Mouse (Mus musculus) olfactory bulb, adult 2 months (tissue): ENCODE results near the gene Camsap3. TPM values are rescaled to one million over a fixed set of nuclear protein-coding genes. Genes with fewer than 3 reads are reported as not detected.

Experiments used
- H3K27ac ChIP-seq: fragments of 200-500 bp; 2 replicates; pipeline ENCODE4 v1.5.1; 2012; ENCODE audit warnings: low read depth, low read length; ENCODE audit not compliant: insufficient read depth
- H3K4me1 ChIP-seq: fragments of 200-500 bp; 2 replicates; pipeline ENCODE4 v1.6.1; 2012; ENCODE audit warnings: low read length; ENCODE audit not compliant: control insufficient read depth, insufficient read depth
- H3K4me3 ChIP-seq: fragments of 200-500 bp; 2 replicates; pipeline ENCODE4 v1.5.1; 2012; ENCODE audit warnings: mild to moderate bottlenecking, low read depth, low read length, moderate library complexity; ENCODE audit not compliant: insufficient read depth
- CTCF ChIP-seq: fragments of 200-500 bp; IDR thresholded peaks from 2 replicates; pipeline ENCODE4 v1.5.1; 2012; ENCODE audit warnings: low read depth, mild to moderate bottlenecking, low read length, moderate library complexity; ENCODE audit not compliant: insufficient read depth
- POLR2A ChIP-seq: fragments of 200-500 bp; IDR thresholded peaks from 2 replicates; pipeline ENCODE4 v1.6.1; 2012; ENCODE audit warnings: mild to moderate bottlenecking, low read depth, low read length, moderate library complexity; ENCODE audit not compliant: insufficient read depth
- WGBS: fragments of 180-500 bp; shearing (Covaris S2); methylation state at CpG from one replicate; pipeline ENCODE4 v1.1.7; 2018; 5-methylcytosine and 5-hydroxymethylcytosine counted together
- polyA plus RNA-seq: library from polyadenylated mRNA; stranded (reverse); fragments of >200 nt; gene quantifications from 2 replicates; pipeline ENCODE4 v1.2.4, GENCODE M21; 2012; ENCODE audit warnings: low replicate concordance; ENCODE audit not compliant: missing spikeins, insufficient read depth, insufficient read length

Gene Camsap3
- polyA plus RNA-seq, 1 experiment = not detected

- 62% methylated on average over 2 of the region's 2 CpGs for WGBS
- Histone ChIP-seq H3K4me1 (no peaks in the 10 kb centered on the region), H3K4me3 (no peak overlapping the region), H3K27ac (no peak overlapping the region)
- TF ChIP-seq CTCF = no peak
- TF ChIP-seq POLR2A = no peak
Observed at GRCm38 (mm10) chr8:3648268-3648667, 61.2 kb downstream of the Camsap3 start.

DNA sequence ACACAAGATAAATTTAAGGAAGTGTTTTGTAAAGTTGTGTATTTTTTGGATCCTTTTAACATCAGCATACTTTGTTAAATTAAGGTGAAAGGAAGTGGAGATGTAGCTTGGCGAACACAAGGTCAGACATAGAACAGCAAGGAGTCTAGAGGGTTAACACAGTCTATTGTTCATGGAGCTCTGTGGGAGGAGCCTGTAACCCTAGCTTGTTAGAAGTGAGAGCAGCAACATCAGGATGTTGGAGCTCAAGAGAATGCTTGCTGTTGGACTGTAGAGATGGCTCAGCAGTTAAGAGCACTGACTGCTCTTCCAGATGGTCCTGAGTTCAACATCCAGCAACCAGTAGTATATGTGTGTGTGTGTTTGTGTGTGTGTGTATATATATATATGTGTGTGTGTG is 61.9 kb downstream of the Camsap3 start:
- Histone ChIP-seq H3K4me3 (no peak overlapping the region), H3K4me1 (no peaks in the 10 kb centered on the region), H3K27ac (no peak overlapping the region)
- TF ChIP-seq CTCF (no peak), POLR2A (no peak)
- WGBS = 44% methylated on average over 1 of the region's 1 CpGs

DNA sequence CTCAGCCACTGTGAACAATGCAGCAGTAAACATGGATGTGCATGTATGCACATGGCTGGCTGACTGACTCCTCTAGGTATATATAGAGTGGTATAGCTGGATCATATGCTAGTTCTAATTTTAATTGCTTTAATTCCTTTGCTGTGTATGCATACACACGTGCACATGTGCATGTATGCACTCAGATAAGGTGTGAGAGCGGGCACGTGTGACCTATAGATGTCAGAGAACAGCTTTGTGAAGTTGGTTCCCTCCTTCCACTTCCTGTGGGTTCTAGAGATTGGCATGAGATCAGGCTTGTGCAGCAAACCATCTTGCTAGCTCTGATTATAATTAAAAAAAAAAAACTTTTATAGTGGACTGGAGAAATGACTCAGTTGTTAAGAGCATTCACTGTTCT is 65.8 kb downstream of the Camsap3 start:
- H3K27ac ChIP-seq = no peak overlapping the region
- H3K4me3 ChIP-seq = no peak overlapping the region
- TF ChIP-seq CTCF = no peak
- TF ChIP-seq POLR2A = no peak
- 67% methylated on average over 3 of the region's 3 CpGs for whole genome bisulfite sequencing
- H3K4me1 ChIP-seq = peaks cover 4% of the 10 kb centered on the region; the same call in 1 of the 2 replicates

- TF ChIP-seq CTCF = no peak
- TF ChIP-seq POLR2A = no peak
- WGBS = 68% methylated on average over 11 of the region's 11 CpGs
- Histone ChIP-seq H3K4me1 (peaks cover 4% of the 10 kb centered on the region; the same call in 1 of the 2 replicates), H3K27ac (no peak overlapping the region), H3K4me3 (no peak overlapping the region)
Observed at GRCm38 (mm10) chr8:3654726-3655508, 67.8 kb downstream of the Camsap3 start.

- no peak within 1 kb of the TSS for H3K27ac ChIP-seq
- no peak for TF ChIP-seq POLR2A
- TF ChIP-seq CTCF = no peak
- peaks cover 4% of the 10 kb centered on the region; the same call in 1 of the 2 replicates for H3K4me1 ChIP-seq
- H3K4me3 ChIP-seq = no peak within 1 kb of the TSS
- 76% methylated on average over 3 of the region's 3 CpGs for WGBS
Observed at GRCm38 (mm10) chr8:3655526-3655925, 68.4 kb downstream of the Camsap3 start, which contains the start of gene Retn. Gene Retn, plus strand, starts transcription at chr8:3655770.

- WGBS = 18% methylated on average over 7 of the region's 7 CpGs
- no peak for TF ChIP-seq CTCF
- no peak for TF ChIP-seq POLR2A
- H3K27ac ChIP-seq = no peak overlapping the region
- H3K4me3 ChIP-seq = no peak overlapping the region
- peaks cover 4% of the 10 kb centered on the region; the same call in 1 of the 2 replicates for H3K4me1 ChIP-seq
Observed at GRCm38 (mm10) chr8:3656725-3657381, 69.8 kb downstream of the Camsap3 start.

Other genes starting within 250 kb of the Camsap3 start
- not detected in 2 replicates for gene A430078G23Rik, start 233.9 kb upstream of the Camsap3 start, polyA plus RNA-seq
- not detected in 2 replicates for gene Arhgef18, start 194.3 kb upstream of the Camsap3 start, polyA plus RNA-seq
- gene Pex11g, start 119.6 kb upstream of the Camsap3 start, polyA plus RNA-seq = not detected in 2 replicates
- gene Tex45, start 116.4 kb upstream of the Camsap3 start, polyA plus RNA-seq = not detected in 2 replicates
- gene Zfp358, start 94.2 kb upstream of the Camsap3 start, polyA plus RNA-seq = not detected in 2 replicates
- 296 TPM in 1 of 2 replicates, not detected in the other for gene Mcoln1, start 86.8 kb upstream of the Camsap3 start, polyA plus RNA-seq
- not detected in 2 replicates for gene Pnpla6, start 71.9 kb upstream of the Camsap3 start, polyA plus RNA-seq
- gene C330021F23Rik, start 19.3 kb upstream of the Camsap3 start, polyA plus RNA-seq = not detected in 2 replicates
- not detected in 2 replicates for gene Xab2, start 34.0 kb downstream of the Camsap3 start, polyA plus RNA-seq
- not detected in 2 replicates for gene Pet100, start 34.3 kb downstream of the Camsap3 start, polyA plus RNA-seq
- gene Pcp2, start 38.3 kb downstream of the Camsap3 start, polyA plus RNA-seq = not detected in 2 replicates
- not detected in 2 replicates for gene Stxbp2, start 43.7 kb downstream of the Camsap3 start, polyA plus RNA-seq
- gene Retn, start 68.5 kb downstream of the Camsap3 start, polyA plus RNA-seq = not detected in 2 replicates
- gene Mcemp1, start 78.5 kb downstream of the Camsap3 start, polyA plus RNA-seq = not detected in 2 replicates
- not detected in 2 replicates for gene Fcor, start 85.1 kb downstream of the Camsap3 start, polyA plus RNA-seq
- not detected in 2 replicates for gene Trappc5, start 89.0 kb downstream of the Camsap3 start, polyA plus RNA-seq
- not detected in 2 replicates for gene Fcer2a, start 106.9 kb downstream of the Camsap3 start, polyA plus RNA-seq
- gene Clec4g, start 133.4 kb downstream of the Camsap3 start, polyA plus RNA-seq = not detected in 2 replicates
- not detected in 2 replicates for gene Cd209a, start 161.7 kb downstream of the Camsap3 start, polyA plus RNA-seq